21 mouse cellular contexts compared by ENCODE assay signal in the genomic region with DNA sequence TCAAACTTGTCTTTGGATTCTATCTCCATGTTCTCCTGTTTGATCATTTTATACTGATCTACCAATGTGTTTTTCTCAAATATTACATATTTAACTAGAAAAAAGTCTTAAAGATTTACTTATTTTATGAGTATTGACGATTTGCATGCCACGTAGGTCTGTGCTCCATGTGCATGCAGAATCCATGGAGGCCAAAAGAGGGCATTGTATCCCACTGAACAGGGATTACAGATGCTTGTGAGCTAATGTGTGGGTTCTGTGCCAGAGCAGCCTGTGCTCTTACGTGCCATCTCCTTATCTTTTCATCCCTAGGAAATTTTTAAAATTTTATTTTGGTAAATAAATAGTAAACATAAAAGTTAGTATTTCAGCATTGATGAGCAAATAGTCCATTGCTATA. TPM values are rescaled to one million over a fixed set of nuclear protein-coding genes. Genes with fewer than 3 reads are reported as not detected.
DNase-seq lines count a peak whose midpoint lies in the region; ATAC-seq and TF ChIP-seq lines count a peak whose summit lies in the region.
"Had no signal": no experiment of that assay in that cellular context is flagged by ENCODE, and none has a peak within 500 bp of the region (broad histone marks: within the 10 kb centered on the region; RNA-seq: fewer than 3 reads in every experiment).

No protein-coding gene starts in this region.

- DNase-seq in forebrain, postnatal 0 days, result no peak
- no peak for DNase-seq in layer of hippocampus, adult 2 months (ENCODE audit: low spot score in 2 of 2)
- no peak for DNase-seq in layer of hippocampus, adult 9-11 months
- DNase-seq in lung, postnatal 0 days (ENCODE audit: low spot score), result no peak
- DNase-seq in lung, postnatal 10 days, result no peak
- DNase-seq in stomach, postnatal 0 days (ENCODE audit: low spot score), result no peak
- DNase-seq in T-cell, adult 2 months (ENCODE audit: low spot score), result no peak
- DNase-seq: adrenal gland, postnatal 10 days; cerebellum, adult 11-12 months; cerebellum, adult 9-10 months; cerebellum, postnatal 25 days; gastrocnemius, adult 2 months; gastrocnemius, postnatal 25 days; heart, postnatal 10 days; heart, postnatal 4 days had no signal

- H3K4me1 ChIP-seq in forebrain, postnatal 0 days (ENCODE audit: insufficient read depth), result no peaks in the 10 kb centered on the region; the same call in 1 of the 2 replicates
- H3K4me1 ChIP-seq in forebrain, embryonic 16.5 days (replicated peaks; ENCODE audit: control insufficient read depth, insufficient read depth, low read length), result peaks cover 12% of the 10 kb centered on the region
- peaks cover under 1% of the 10 kb centered on the region; the same call in 1 of the 2 replicates for H3K4me1 ChIP-seq in lung, postnatal 0 days (ENCODE audit: insufficient read depth, low read depth, low read length)
- no peaks in the 10 kb centered on the region for H3K4me1 ChIP-seq in stomach, postnatal 0 days (replicated peaks; ENCODE audit: control insufficient read depth, insufficient read depth)

- H3K4me3 ChIP-seq in forebrain, postnatal 0 days (ENCODE audit: low read depth, low read length), result no peak overlapping the region
- H3K4me3 ChIP-seq in forebrain, embryonic 16.5 days (replicated peaks; ENCODE audit: low read length), result no peak overlapping the region
- no peak overlapping the region for H3K4me3 ChIP-seq in layer of hippocampus, adult 2 months
- no peak overlapping the region for H3K4me3 ChIP-seq in lung, postnatal 0 days (ENCODE audit: low read depth, low read length)
- H3K4me3 ChIP-seq in stomach, postnatal 0 days (ENCODE audit: low read depth, low read length), result no peak overlapping the region
- H3K4me3 ChIP-seq: embryonic facial prominence, embryonic 13.5 days; forebrain, embryonic 12.5 days; gastrocnemius, adult 2 months; heart, embryonic 13.5 days; hindbrain, embryonic 12.5 days had no signal

- no peak overlapping the region for H3K9ac ChIP-seq in forebrain, postnatal 0 days
- H3K9ac ChIP-seq in forebrain, embryonic 16.5 days (replicated peaks; ENCODE audit: low read depth, low read length), result no peak overlapping the region
- H3K9ac ChIP-seq in lung, postnatal 0 days (replicated peaks; ENCODE audit: low read depth), result no peak overlapping the region
- H3K9ac ChIP-seq in stomach, postnatal 0 days (ENCODE audit: low read length), result no peak overlapping the region
- H3K9ac ChIP-seq: embryonic facial prominence, embryonic 13.5 days; forebrain, embryonic 12.5 days; heart, embryonic 13.5 days; hindbrain, embryonic 12.5 days had no signal

- no peaks in the 10 kb centered on the region for H3K9me3 ChIP-seq in forebrain, postnatal 0 days (ENCODE audit: low read length)
- H3K9me3 ChIP-seq in forebrain, embryonic 16.5 days (ENCODE audit: control insufficient read depth, low read length), result no peaks in the 10 kb centered on the region
- H3K9me3 ChIP-seq in lung, postnatal 0 days (ENCODE audit: low read length), result no peaks in the 10 kb centered on the region
- no peaks in the 10 kb centered on the region for H3K9me3 ChIP-seq in stomach, postnatal 0 days (ENCODE audit: control insufficient read depth, low read length)
- H3K9me3 ChIP-seq: embryonic facial prominence, embryonic 13.5 days; forebrain, embryonic 12.5 days; heart, embryonic 13.5 days; hindbrain, embryonic 12.5 days had no signal

- no peak overlapping the region for H3K27ac ChIP-seq in forebrain, postnatal 0 days (ENCODE audit: low read depth, low read length)
- H3K27ac ChIP-seq in forebrain, embryonic 16.5 days (ENCODE audit: low read length), result no peak overlapping the region
- H3K27ac ChIP-seq in layer of hippocampus, adult 2 months, result no peak overlapping the region
- H3K27ac ChIP-seq in lung, postnatal 0 days (ENCODE audit: low read length), result no peak overlapping the region
- H3K27ac ChIP-seq in stomach, postnatal 0 days (replicated peaks), result no peak overlapping the region
- H3K27ac ChIP-seq: embryonic facial prominence, embryonic 13.5 days; forebrain, embryonic 12.5 days; gastrocnemius, adult 2 months; heart, embryonic 13.5 days; hindbrain, embryonic 12.5 days had no signal

- no peak overlapping the region for H3K4me2 ChIP-seq in forebrain, postnatal 0 days (ENCODE audit: low read depth)
- no peak overlapping the region for H3K4me2 ChIP-seq in forebrain, embryonic 16.5 days (ENCODE audit: low read length)
- no peak overlapping the region for H3K4me2 ChIP-seq in lung, postnatal 0 days (replicated peaks; ENCODE audit: low read depth, low read length)
- H3K4me2 ChIP-seq in stomach, postnatal 0 days (replicated peaks; ENCODE audit: low read depth), result no peak overlapping the region
- H3K4me2 ChIP-seq: embryonic facial prominence, embryonic 13.5 days; forebrain, embryonic 12.5 days; heart, embryonic 13.5 days; hindbrain, embryonic 12.5 days had no signal

- no peak for ATAC-seq in forebrain, postnatal 0 days
- no peak for ATAC-seq in forebrain, embryonic 16.5 days
- no peak for ATAC-seq in lung, postnatal 0 days
- no peak for ATAC-seq in stomach, postnatal 0 days (ENCODE audit: low FRiP score, low TSS enrichment)

- TF ChIP-seq CTCF in forebrain, postnatal 0 days (IDR thresholded peaks at IDR 0.05; ENCODE audit: low read depth), result 0 out of 2 replicates have a peak, but pooled peaks have one; percentile 21
- TF ChIP-seq CTCF in layer of hippocampus, adult 2 months (conservative IDR thresholded peaks at IDR 0.05), result peak; percentile 27; the same call in 1 of the 2 replicates
- TF ChIP-seq CTCF in lung, postnatal 0 days (IDR thresholded peaks at IDR 0.05), result 0 out of 2 replicates have a peak, but pooled peaks have one; percentile 3
- TF ChIP-seq CTCF in stomach, postnatal 0 days (IDR thresholded peaks at IDR 0.05; ENCODE audit: low read depth), result peak; percentile 30; the same call in 1 of the 2 replicates

- no peak for TF ChIP-seq EP300 in lung, postnatal 0 days (IDR thresholded peaks at IDR 0.05)
- TF ChIP-seq EP300 in stomach, postnatal 0 days (optimal IDR thresholded peaks at IDR 0.05), result no peak

- WGBS in forebrain, postnatal 0 days, result 73% methylated on average over 3 of the region's 3 CpGs
- 78% methylated on average over 3 of the region's 3 CpGs for WGBS in forebrain, embryonic 16.5 days
- WGBS in lung, postnatal 0 days, result 84% methylated on average over 3 of the region's 3 CpGs
- whole genome bisulfite sequencing in stomach, postnatal 0 days, result 90% methylated on average over 3 of the region's 3 CpGs

- no peaks in the 10 kb centered on the region for H3K36me3 ChIP-seq in forebrain, postnatal 0 days (ENCODE audit: insufficient read depth)
- no peaks in the 10 kb centered on the region for H3K36me3 ChIP-seq in forebrain, embryonic 16.5 days (ENCODE audit: control insufficient read depth, insufficient read depth)
- no peaks in the 10 kb centered on the region for H3K36me3 ChIP-seq in lung, postnatal 0 days (ENCODE audit: insufficient read depth, low read length)
- no peaks in the 10 kb centered on the region for H3K36me3 ChIP-seq in stomach, postnatal 0 days (ENCODE audit: control insufficient read depth, insufficient read depth, low read length)
- H3K36me3 ChIP-seq: embryonic facial prominence, embryonic 13.5 days; forebrain, embryonic 12.5 days; heart, embryonic 13.5 days; hindbrain, embryonic 12.5 days had no signal

- H3K27me3 ChIP-seq in forebrain, postnatal 0 days (ENCODE audit: insufficient read depth, low read length), result no peaks in the 10 kb centered on the region
- no peaks in the 10 kb centered on the region for H3K27me3 ChIP-seq in forebrain, embryonic 16.5 days (replicated peaks; ENCODE audit: control insufficient read depth, insufficient read depth, low read length)
- H3K27me3 ChIP-seq in lung, postnatal 0 days (replicated peaks; ENCODE audit: insufficient read depth, low read length), result 0 out of 2 replicates have a peak, but pooled peaks cover 4% of the 10 kb centered on the region
- H3K27me3 ChIP-seq in stomach, postnatal 0 days (ENCODE audit: control insufficient read depth, insufficient read depth, low read length), result no peaks in the 10 kb centered on the region
- H3K27me3 ChIP-seq: embryonic facial prominence, embryonic 13.5 days; heart, embryonic 13.5 days; hindbrain, embryonic 12.5 days had no signal

RNA-seq across cellular contexts. Expression of gene Camk1g, which starts 22.2 kb away (rescaled TPM):
- total RNA-seq in forebrain, postnatal 0 days (2014; rRNA removed), result 50.3 and 56.1 TPM in 2 replicates
- polyA plus RNA-seq in forebrain, postnatal 0 days (2015; fragmentation: Nextera tagmentation; extraction: Ambion mirVana), result 37.4 and 46.0 TPM in 2 replicates
- polyA plus RNA-seq in forebrain, embryonic 16.5 days (2015; fragmentation: Nextera tagmentation; extraction: Ambion mirVana), result 49.9 and 51.9 TPM in 2 replicates
- 10 to 100 TPM; 23.6 to 24.4 TPM for total RNA-seq in layer of hippocampus, adult 2 months (2021)
- 14.4 and 15.9 TPM in 2 replicates for polyA plus RNA-seq in lung, postnatal 0 days (2015; fragmentation: Nextera tagmentation; extraction: Ambion mirVana)
- polyA plus RNA-seq in stomach, postnatal 0 days (2015; fragmentation: Nextera tagmentation; extraction: Ambion mirVana), result 1.5 and 1.6 TPM in 2 replicates
- total RNA-seq: granulocyte monocyte progenitor cell, adult 5-6 weeks had no signal
